Mouse (Mus musculus) kidney, postnatal 0 days (tissue): ENCODE measurements around the gene Col1a2. TPM values are rescaled to one million over a fixed set of nuclear protein-coding genes. Genes with fewer than 3 reads are reported as not detected.
A peak's percentile ranks its signal among the peaks of the same experiment; 100 is the strongest.

Source experiments
- ATAC-seq: fragments of 200-750 bp; cut with Nextera tagmentation; replicated peaks from 2 replicates; pipeline ENCODE4 v1.8.0; 2017; ENCODE audit warnings: low read depth, moderate number of reproducible peaks, moderate TSS enrichment, moderate library complexity; ENCODE audit not compliant: low FRiP score
- DNase-seq: peaks from one replicate; pipeline ENCODE4 v3.0.0-alpha.2; 2016; ENCODE audit warnings: low spot score
- H3K27ac ChIP-seq: fragments of 300-500 bp; sonication (generic); 2 replicates; pipeline ENCODE4 v1.5.1; 2014; ENCODE audit warnings: mild to moderate bottlenecking
- H3K27me3 ChIP-seq: fragments of 300-500 bp; sonication (generic); 2 replicates; pipeline ENCODE4 v1.6.1; 2014; ENCODE audit warnings: low read length, mixed read lengths; ENCODE audit not compliant: insufficient read depth
- H3K36me3 ChIP-seq: fragments of 300-500 bp; sonication (generic); 2 replicates; pipeline ENCODE4 v1.6.1; 2014; ENCODE audit warnings: low read length, mixed read lengths; ENCODE audit not compliant: insufficient read depth
- H3K4me1 ChIP-seq: fragments of 300-500 bp; sonication (generic); replicated peaks from 2 replicates; pipeline ENCODE4 v1.6.1; 2014; ENCODE audit warnings: antibody characterized with exemption, low read length, mixed read lengths; ENCODE audit not compliant: insufficient read depth
- H3K4me2 ChIP-seq: fragments of 300-500 bp; sonication (generic); 2 replicates; pipeline ENCODE4 v1.6.1; 2014; ENCODE audit warnings: mild to moderate bottlenecking, low read length, moderate library complexity, mixed read lengths
- H3K4me3 ChIP-seq: fragments of 300-500 bp; sonication (generic); replicated peaks from 2 replicates; pipeline ENCODE4 v1.5.1; 2014; ENCODE audit warnings: low read depth, low read length
- H3K9ac ChIP-seq: fragments of 300-500 bp; sonication (generic); 2 replicates; pipeline ENCODE4 v1.6.1; 2014; ENCODE audit warnings: low read depth, low read length
- H3K9me3 ChIP-seq: fragments of 300-500 bp; sonication (generic); replicated peaks from 2 replicates; pipeline ENCODE4 v1.6.1; 2016; ENCODE audit warnings: low read length, inconsistent platforms, mixed read lengths
- CTCF ChIP-seq: IDR thresholded peaks from 2 replicates; pipeline ENCODE4 v1.5.1; 2016; ENCODE audit warnings: antibody characterized with exemption, low read depth, mild to moderate bottlenecking, moderate library complexity
- WGBS: fragments of 180-500 bp; shearing (Covaris S2); extraction: QIAGEN DNeasy Blood & Tissue Kit; methylation state at CpG from one replicate; pipeline ENCODE4 v1.1.7; 2014; 5-methylcytosine and 5-hydroxymethylcytosine counted together
- polyA plus RNA-seq: library from polyadenylated mRNA; unstranded; fragments of >200 nt; fragmentation: Nextera tagmentation; extraction: Ambion mirVana; gene quantifications from 2 replicates; pipeline ENCODE4 v1.2.1, GENCODE M21; 2015

Gene Col1a2
- polyA plus RNA-seq, 1 experiment from 2014 or later: 306 TPM

DNA sequence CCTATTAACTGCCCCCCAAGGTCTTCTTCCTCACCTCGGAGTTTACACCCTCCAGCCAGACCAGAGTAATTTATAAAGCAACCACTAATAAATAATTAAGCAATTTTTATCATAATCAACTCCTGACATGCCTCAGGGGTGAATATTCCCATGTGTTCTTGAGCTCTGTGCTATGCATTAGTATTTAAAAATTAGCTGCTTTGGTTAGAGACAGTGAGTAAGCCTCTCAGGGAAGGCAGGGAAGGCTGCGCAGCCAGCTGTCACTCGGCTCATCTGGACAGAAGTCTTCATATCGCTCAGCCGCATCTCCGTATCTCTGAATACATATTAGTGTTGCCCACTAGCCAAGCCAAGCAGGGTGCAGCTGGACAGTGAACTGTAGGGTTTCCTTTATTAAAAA, 50.8 kb downstream of the Col1a2 start:
- H3K4me3 ChIP-seq: no peak overlapping the region
- no peaks in the 10 kb centered on the region for H3K9me3 ChIP-seq
- no peaks in the 10 kb centered on the region for H3K4me1 ChIP-seq
- WGBS: 86% methylated on average over 6 of the region's 6 CpGs
- H3K36me3 ChIP-seq: no peaks in the 10 kb centered on the region
- no peak overlapping the region for H3K4me2 ChIP-seq
- no peak overlapping the region for H3K9ac ChIP-seq
- no peaks in the 10 kb centered on the region for H3K27me3 ChIP-seq
- TF ChIP-seq CTCF: no peak
- ATAC-seq (no peak), DNase-seq (no peak)
- no peak overlapping the region for H3K27ac ChIP-seq

DNA sequence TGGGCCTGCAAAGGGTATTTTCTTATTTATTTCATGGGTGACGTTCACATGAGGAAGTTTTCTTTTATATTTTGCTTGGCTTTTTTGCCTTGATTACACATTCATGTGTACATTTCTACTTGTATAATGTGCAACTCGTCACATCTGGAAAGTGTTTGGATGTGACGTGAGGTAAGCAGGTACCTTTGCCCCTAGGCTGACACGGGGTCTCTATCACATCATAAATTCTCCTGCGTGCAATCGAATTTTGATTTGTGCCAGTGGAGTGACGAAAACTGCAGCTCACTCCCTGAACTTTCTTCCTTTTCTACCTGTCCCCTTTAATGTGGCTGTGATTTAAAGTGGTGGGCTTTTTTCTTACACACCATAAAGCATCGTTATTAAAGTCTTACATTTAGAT, 52.5 kb downstream of the Col1a2 start:
- H3K9ac ChIP-seq: no peak overlapping the region
- no peaks in the 10 kb centered on the region for H3K27me3 ChIP-seq
- ATAC-seq (no peak), DNase-seq (no peak)
- no peak overlapping the region for H3K27ac ChIP-seq
- no peak overlapping the region for H3K4me2 ChIP-seq
- H3K9me3 ChIP-seq: no peaks in the 10 kb centered on the region
- no peaks in the 10 kb centered on the region for H3K4me1 ChIP-seq
- H3K36me3 ChIP-seq: no peaks in the 10 kb centered on the region
- H3K4me3 ChIP-seq: no peak overlapping the region
- no peak for TF ChIP-seq CTCF
- 41% methylated on average over 8 of the region's 8 CpGs for WGBS

DNA sequence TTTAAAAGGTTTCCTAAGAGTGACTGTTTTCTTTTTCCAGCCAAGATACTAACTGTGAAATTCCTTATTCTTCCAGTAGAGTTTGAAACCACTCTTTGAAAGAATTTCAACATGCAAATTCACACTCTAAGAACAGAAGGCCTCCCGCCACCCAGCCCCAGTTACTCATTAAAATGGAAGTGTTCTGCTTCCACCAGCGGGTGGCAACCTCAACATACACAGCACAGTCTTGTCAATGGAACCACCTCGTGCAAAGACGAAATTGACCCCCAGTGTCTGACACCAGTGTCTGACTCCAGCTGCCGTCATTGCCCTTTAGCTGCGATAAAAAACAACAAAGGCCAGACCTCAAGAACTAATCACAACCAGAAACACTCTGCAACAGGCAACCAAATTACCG, 53.1 kb downstream of the Col1a2 start:
- no peaks in the 10 kb centered on the region for H3K4me1 ChIP-seq
- H3K4me3 ChIP-seq: no peak overlapping the region
- peak; percentile 77 for TF ChIP-seq CTCF
- ATAC-seq (peak; percentile 66; the same call in 1 of the 2 replicates), DNase-seq (peak; percentile 85)
- no peak overlapping the region for H3K4me2 ChIP-seq
- no peak overlapping the region for H3K27ac ChIP-seq
- H3K27me3 ChIP-seq: no peaks in the 10 kb centered on the region
- 11% methylated on average over 7 of the region's 7 CpGs for WGBS
- no peak overlapping the region for H3K9ac ChIP-seq
- H3K36me3 ChIP-seq: no peaks in the 10 kb centered on the region
- no peaks in the 10 kb centered on the region for H3K9me3 ChIP-seq

DNA sequence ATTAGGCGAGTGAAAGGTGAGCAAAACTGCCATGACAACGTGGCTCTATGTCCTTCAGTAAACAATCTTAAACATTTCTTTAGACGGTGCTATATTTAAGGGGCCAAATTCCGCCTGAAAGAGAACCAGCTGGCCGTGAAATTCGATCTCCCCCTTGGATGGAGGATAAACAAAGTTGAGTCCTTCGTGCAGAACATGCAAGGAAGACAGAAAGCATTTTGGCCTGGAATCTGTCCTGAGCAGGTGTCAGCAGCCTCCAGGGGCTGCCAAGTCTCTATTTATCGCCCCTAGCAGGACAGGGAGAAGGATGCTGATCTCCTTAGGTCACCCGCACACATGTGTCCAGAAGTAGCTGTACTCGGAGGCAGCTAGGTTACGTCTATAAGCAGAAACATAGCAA, 56.5 kb downstream of the Col1a2 start:
- Histone ChIP-seq H3K27ac (no peak overlapping the region), H3K4me1 (no peaks in the 10 kb centered on the region), H3K4me3 (no peak overlapping the region), H3K4me2 (peak overlapping the region; percentile 4; the same call in 1 of the 2 replicates), H3K36me3 (no peaks in the 10 kb centered on the region), H3K9me3 (no peaks in the 10 kb centered on the region), H3K27me3 (no peaks in the 10 kb centered on the region), H3K9ac (no peak overlapping the region)
- WGBS: 17% methylated on average over 11 of the region's 11 CpGs
- DNase-seq: peak; percentile 72
- no peak; the same call in 1 of the 2 replicates for ATAC-seq
- TF ChIP-seq CTCF: no peak

GRCm38 (mm10) chr6:4561621-4562020, 57.0 kb downstream of the Col1a2 start:
- no peaks in the 10 kb centered on the region for H3K27me3 ChIP-seq
- no peaks in the 10 kb centered on the region for H3K9me3 ChIP-seq
- no peak overlapping the region for H3K9ac ChIP-seq
- no peaks in the 10 kb centered on the region for H3K4me1 ChIP-seq
- H3K4me2 ChIP-seq: peak overlapping the region; percentile 4; the same call in 1 of the 2 replicates
- H3K4me3 ChIP-seq: no peak overlapping the region
- no peaks in the 10 kb centered on the region for H3K36me3 ChIP-seq
- no peak for DNase-seq
- no peak overlapping the region for H3K27ac ChIP-seq
- no peak for ATAC-seq
- TF ChIP-seq CTCF: no peak

DNA sequence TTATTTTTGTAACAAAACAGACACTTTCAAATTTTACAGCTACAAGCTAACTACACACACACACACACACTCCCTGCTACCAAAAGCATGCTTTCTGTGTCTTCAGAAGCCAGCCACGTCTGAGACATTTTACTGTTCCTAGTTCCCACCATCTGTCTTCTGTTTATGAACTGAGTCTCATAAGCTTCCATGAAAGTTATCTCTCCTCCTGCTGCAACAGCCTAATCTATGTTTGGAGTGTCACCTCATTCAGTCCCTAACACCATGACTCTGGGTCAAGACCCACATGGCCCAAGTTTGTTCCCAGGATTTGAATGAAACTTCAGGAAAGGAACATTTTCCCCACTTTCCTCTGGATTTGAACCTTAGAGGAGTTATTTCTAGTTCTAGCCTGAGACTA, 57.8 kb downstream of the Col1a2 start:
- Histone ChIP-seq H3K36me3 (no peaks in the 10 kb centered on the region), H3K9ac (no peak overlapping the region), H3K4me1 (no peaks in the 10 kb centered on the region), H3K4me3 (no peak overlapping the region), H3K4me2 (no peak overlapping the region), H3K27ac (no peak overlapping the region), H3K9me3 (no peaks in the 10 kb centered on the region), H3K27me3 (no peaks in the 10 kb centered on the region)
- ATAC-seq (no peak), DNase-seq (no peak)
- no peak for TF ChIP-seq CTCF
- WGBS: 60% methylated on average over 1 of the region's 1 CpGs

- Histone ChIP-seq H3K27ac (no peak overlapping the region), H3K4me2 (no peak overlapping the region), H3K36me3 (no peaks in the 10 kb centered on the region), H3K4me1 (no peaks in the 10 kb centered on the region), H3K4me3 (no peak overlapping the region), H3K9me3 (no peaks in the 10 kb centered on the region), H3K9ac (no peak overlapping the region), H3K27me3 (no peaks in the 10 kb centered on the region)
- no peak for TF ChIP-seq CTCF
- WGBS: 71% methylated on average over 5 of the region's 5 CpGs
- no peak for DNase-seq
- no peak for ATAC-seq
Observed at GRCm38 (mm10) chr6:4563477-4563876, 58.9 kb downstream of the Col1a2 start.
